Mouse (Mus musculus): ENCODE data around the gene Lrrc27. TPM values are rescaled to one million over a fixed set of nuclear protein-coding genes. Genes with fewer than 3 reads are reported as not detected.

Lrrc27 gene
- total RNA-seq (2022), result 10 to 100 TPM in 1 of 4 experiments, 1 to 10 TPM in 3; 7.4 to 13.7 (median 8.4) TPM

DNA sequence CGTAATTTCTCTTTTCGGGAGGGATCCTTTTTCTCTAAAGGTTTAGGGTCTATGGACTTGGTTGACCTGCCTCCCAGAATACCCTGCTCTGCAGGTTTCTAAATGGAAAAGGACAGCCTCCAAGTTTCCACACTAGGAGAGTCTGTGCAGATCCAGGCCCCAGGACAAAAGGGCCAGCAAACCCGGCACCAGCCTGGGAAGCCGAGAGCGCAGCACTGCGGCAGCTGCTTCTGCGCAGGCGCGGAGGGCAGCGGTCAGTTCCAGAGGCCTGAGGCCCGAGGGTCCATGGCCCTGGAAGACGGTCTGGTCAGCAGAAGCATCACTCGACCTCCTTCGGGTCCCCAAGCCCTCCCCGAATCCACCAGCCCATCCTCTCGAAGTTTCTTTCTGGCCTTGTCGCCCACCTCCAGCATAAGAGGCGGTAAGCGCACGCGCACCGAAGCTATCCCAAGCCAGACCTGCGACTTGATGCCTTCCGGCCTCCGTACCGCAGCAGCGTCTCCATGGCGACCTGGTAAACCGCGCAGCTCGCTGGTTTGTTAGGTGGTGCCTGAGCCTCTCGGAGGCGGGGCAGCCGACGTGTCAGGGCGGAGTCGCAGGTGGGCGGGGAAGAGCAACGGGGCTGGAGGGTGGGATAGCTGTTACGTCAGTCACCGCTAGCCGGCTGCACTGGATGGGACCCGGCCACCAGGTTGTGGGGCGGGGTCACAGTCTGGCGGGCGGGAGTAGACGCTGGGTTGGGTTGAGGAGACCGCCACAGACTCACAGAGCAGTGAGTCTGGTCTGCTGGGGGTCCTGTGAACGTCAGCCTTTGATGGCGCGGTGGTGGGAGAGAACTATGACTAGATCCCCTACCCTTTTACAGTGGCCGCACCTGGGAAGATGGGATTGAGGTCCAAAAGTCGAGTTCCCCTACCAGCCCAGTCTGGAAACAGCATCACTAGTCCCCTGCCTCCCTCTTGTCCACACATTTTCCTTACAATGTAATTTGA, at the start of gene Lrrc27, which contains the start of gene Stk32c:
TSS of gene Lrrc27 (plus strand) at position 235 of the 992 bp plus-strand sequence.
TSS of gene Stk32c (minus strand) at position 554 of the 992 bp plus-strand sequence.
- peak; percentile 97 to 98 for DNase-seq (ENCODE audit: low spot score in 2 of 2)

DNA sequence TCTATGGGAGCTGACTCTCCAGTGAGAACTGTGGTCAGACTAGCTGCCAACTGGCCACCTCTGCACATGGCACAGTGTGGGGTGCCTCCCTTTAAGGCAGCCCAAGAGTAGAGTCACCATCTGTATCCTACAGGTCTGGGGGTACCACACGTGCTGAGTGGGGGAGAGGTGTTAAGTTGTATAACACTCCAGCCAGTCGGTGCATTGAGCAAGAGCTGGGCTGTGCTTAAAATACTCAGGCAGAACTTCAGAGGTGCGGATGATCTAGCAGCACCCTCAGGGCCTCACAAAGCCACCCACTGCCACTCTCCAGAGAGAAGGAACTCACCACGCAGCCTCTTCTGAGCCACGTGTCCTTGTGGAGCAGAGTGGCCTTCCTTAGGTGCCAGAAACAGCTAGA, 48.4 kb upstream of the Lrrc27 start:
- peak in 1 of 2 experiments; percentile 93 for DNase-seq (ENCODE audit: low spot score in 2 of 2)

DNA sequence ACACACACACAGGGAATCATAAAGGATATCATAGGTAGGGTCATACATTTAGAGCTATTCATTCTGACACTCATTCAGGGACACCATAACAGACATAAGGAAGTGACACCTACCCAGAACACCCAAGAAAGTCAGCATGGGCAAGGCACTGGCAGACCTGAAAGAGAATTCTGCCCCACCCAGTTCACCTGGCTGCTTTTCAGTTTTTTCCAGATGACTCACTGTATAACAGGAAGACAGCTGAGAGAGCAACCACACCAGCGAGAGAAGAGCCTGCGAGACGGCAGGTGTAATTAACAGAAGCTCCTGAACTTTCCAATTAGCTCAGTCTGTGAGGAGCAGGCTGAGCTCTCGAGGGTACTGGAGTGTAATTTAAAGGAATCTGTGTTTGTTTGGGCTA, 43.6 kb upstream of the Lrrc27 start:
- DNase-seq (ENCODE audit: low spot score in 2 of 2), result no peak

DNA sequence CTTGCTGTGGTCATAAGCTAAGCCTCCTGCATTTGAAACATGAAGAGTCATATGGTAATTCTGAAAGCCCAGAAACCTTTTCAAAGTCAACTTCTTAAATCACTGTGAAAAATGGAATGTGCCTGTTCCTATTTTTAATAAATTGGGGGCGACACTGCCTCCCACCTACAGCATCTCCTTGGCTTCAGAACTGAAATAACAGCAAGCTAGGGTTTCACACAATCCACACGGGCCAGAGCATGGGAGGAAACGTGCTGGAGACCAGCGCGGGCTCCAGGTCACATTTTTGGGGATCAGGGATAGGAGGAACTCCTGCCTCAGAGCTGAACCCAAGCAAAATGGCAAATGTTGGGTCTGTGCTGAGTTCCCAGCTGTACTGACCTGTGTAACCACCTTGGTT, 33.5 kb upstream of the Lrrc27 start:
- peak in 1 of 2 experiments; percentile 56 for DNase-seq (ENCODE audit: low spot score in 2 of 2)

DNA sequence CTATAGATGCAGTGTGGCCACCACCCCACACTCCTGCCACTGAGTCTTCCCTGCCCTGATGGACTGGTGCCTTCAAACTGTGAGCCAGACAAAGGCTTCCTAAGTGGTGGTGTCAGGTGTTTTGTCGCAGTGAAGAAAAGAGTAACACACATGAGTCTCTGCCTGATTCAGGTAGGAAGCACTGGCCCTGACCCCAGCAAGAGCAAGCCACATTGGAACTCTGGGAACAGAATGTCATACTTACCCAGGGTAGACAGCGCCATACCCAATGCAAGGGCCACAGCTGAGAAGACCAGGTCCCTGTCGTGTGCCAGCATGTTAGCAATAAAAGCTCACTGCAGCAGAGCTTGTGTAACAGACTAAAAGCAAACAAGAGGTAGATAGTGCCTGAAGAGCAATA, 32.7 kb upstream of the Lrrc27 start:
- DNase-seq (ENCODE audit: low spot score in 2 of 2), result peak in 1 of 2 experiments; percentile 1

DNA sequence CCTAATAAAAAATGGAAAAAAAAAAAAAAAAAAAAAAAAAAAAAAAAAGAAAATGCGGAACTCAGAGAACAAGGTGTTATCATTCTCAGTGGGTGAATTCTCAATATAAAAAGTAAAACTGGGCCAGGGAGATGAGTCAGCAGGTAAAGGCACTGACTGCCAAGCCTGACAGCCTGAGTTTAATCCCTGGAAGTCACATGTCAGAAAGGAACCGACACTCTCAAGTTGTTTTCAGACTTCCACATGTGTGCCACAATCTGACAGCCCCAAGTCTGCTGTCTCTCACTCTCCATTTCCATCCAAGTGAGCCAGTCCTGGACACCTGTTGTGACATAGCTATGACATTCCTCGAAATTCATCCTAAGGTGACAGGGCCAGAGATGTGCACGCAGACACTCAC, 28.4 kb upstream of the Lrrc27 start:
- no peak for DNase-seq (ENCODE audit: low spot score in 2 of 2)

DNA sequence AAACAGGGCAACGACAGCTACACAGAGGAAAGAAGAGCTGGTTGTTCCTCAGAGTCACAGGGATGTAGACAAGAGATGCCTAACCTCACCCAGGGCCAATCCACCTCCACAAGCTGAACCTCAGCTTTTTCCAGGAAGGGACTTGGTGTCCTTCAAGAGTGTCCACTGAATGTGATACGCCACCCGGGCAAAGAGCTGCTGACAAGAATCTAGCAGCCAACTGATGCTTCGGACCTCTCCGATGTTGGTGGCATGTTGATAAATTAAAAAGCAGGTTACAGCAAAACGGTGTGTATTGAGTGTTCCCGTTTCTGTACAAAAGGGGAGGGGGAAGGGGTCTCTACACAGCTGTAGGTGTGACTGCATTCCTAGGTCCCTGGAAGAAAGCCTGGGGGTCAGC, 27.9 kb upstream of the Lrrc27 start:
- DNase-seq (ENCODE audit: low spot score in 2 of 2), result no peak

DNA sequence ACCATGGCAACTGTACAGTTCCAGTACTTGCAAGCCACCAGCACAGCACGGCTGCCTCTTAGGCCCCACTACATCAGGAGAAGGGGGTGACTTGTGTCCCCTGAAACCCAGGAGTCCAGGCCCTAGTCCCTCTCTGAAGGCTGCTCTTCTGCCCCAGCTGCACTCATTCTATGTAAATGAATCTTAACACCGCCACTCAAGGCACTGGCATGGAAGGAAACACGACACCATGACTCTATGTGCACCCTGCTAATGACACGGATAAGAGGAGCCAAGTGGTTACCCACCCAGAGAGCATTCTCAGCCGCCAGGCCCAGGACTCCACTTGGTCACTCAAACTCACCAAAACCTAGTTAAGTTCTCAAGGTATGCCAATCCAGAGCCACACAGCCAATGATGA, 26.8 kb upstream of the Lrrc27 start:
- DNase-seq (ENCODE audit: low spot score in 2 of 2), result peak in 1 of 2 experiments; percentile 10

DNA sequence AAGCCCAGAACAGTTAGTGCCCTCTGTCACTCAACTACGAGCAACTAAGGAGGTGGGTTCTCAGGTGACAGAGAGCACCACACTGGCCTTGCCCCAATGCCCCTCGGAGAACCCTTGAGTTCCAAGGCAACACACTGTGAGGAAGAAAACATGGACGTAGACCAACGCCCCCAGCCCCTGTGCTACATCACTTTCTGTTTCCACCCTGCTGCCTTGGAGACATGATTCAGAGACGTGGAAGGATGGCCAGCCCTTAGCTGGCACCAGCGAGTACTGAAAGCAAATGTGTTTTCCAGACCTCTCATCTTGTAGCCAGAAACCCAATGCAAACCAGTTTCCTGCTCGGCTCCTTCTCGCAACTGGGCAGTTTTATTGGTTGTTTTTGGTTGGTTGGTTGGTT, 26.4 kb upstream of the Lrrc27 start:
- no peak for DNase-seq (ENCODE audit: low spot score in 2 of 2)

DNA sequence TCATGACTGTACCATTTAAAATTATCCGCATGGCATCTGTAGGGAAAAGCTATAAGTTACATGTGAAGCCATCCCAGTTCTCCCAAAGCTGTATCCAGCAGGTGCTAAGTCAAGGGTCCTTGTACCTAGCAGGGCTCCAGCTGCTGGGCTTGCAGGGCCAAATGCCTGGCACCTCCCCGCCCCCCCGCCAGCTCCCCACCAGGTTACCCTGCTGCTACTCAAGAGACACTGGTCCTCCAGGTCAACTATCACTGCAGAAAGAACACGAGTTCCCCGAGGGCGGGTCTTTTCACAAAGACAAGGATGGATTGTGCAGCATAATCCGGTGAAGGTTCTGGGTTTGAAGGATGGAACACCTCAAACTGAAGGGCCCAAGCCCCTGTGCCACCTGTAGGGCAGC, 25.5 kb upstream of the Lrrc27 start:
- no peak for DNase-seq (ENCODE audit: low spot score in 2 of 2)

DNA sequence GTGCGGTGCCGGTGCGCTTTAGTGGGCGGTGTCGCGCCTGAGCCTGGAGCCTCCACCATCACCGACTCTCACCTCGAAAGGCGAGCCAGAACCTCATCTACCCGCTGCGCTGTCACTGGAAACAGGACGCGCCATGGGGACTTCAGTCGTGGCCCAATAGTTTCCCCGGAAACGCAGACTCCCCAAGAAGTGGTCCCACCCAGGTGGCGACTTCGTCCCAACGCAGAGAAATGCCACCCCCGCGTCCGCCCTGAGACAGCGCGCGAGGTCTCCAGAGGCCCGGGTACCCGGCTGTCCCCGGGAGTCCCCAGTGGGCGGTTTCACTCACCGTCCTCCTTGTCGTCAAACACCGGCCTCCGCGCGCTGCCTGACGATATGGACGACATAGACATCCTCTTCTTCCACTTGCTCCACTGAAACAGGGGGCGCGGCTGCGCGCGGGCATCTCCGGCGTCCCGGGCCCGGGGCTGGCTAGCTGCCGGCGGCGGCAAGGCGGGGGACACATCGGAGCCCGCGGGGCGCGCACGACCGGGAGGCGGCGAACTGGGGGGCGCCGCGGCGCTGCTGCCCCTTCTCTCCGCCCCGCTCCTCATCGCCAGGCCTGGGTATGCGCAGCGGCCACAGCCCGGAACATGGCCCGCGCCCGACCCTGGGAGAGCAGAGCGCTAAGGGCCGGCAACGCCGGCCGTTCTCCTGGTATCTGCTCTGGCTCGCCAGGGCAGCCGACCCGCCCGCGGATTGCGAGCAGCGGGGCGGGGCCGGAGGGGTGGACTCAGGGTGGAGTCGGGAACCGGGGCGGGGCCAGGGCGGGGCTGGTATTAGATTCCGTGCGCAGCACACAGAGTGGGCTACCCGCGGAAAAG, 24.8 kb upstream of the Lrrc27 start:
- DNase-seq (ENCODE audit: low spot score in 2 of 2), result peak; percentile 56 to 60

DNA sequence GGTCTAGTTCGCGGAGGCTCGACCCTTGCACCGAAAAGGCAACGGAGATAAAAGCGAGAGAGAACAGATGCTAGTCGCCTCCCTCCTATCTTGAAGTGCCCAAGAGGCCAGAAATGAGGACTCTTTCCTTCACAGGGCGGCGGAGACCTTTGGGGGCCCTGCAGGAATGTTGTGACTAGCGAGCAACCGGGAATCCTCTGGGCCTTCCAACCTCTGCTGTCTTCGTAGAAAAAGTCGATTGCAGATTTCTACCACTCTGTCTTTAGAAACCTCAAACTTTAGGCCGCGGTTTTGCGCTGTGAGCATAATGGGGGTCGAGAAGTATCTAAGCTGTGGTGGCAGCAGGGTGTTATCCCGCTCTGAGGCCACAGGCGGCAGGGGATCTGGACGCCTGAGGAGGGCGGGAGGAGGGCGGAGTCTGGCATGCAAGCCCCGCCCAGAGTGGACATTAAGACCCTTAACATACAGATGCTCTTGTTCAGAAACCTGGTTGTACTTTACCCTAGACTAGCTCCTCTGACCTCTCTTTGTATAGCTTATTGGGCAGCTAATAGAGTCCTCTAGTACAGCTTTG, 24.1 kb upstream of the Lrrc27 start:
- peak in 1 of 2 experiments; percentile 13 for DNase-seq (ENCODE audit: low spot score in 2 of 2)

DNA sequence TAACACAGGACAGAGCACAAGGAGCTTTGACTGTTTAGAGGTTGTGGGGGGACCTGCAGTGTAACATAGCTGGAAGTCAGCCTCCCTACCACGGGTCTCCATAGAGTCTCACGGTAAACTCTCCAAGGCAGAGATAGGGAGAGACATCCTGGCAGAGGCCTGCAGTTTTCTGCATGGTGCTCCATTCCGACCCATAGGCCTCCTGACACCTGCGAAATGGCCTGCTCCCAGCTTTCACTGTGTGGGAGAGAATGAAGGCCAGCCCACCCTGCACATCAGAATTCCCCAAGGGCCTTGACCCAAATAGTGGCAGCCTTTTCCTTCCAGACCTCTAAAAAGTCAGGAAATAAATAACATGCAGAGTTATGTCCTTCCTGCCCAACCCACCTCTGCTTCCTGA, 22.2 kb upstream of the Lrrc27 start:
- peak in 1 of 2 experiments; percentile 3 for DNase-seq (ENCODE audit: low spot score in 2 of 2)

DNA sequence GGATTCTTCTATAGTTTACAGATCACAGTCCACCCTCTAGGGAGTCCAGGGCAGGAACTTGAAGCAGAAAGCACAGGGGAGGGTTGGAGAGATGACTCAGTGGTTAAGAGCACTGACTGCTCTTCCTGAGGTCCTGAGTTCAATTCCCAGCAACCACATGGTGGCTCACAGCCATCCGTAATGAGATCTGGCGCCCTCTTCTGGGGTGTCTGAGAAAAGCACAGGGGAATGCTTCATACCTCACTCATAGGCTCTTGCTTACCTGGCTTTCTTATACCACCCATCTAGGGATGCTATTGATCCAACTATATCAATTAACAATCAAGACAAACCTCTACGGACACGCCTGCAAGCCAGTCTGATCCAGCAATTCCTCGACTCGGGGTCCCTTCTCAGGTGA, 21.2 kb upstream of the Lrrc27 start:
- no peak for DNase-seq (ENCODE audit: low spot score in 2 of 2)

DNA sequence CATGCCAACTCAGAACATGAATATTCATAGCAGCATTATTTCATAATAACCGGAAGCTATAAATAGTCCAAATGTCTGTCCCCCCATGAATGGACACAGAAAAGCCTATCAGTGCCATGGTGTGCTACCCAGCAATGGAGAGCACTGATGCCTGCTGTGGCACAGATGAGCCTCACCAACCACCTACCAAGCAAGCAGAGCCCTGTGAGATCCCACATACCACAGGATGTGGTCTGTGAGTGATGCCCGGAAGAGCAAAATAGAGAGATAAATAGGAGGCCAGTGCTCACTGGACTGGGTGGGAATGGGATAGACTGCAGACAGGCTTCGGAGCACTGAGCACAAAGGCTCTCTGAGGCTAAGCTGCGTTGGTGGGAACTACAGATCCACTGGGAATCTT, 15.8 kb upstream of the Lrrc27 start:
- DNase-seq (ENCODE audit: low spot score in 2 of 2), result no peak

DNA sequence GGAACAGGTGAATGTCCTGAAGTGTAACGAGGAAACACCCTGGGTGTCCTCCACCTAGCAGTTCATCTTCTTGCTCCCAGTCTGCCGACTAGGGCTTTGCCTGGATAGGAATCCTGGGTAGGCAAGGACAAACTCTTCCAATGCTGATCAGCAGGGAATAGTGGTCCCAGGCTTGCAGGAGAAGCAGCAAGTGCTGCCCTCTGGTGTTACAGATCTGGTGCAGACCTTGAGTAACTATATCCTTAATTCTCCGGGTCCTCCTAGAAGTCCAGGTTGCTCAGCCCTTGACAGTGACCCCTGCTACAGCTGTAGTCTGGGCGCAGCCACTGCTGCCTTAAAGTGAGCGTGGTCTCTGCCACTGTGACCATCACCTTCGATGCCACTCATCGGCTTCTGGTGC, 12.7 kb upstream of the Lrrc27 start:
- peak in 1 of 2 experiments; percentile 49 for DNase-seq (ENCODE audit: low spot score in 2 of 2)

DNA sequence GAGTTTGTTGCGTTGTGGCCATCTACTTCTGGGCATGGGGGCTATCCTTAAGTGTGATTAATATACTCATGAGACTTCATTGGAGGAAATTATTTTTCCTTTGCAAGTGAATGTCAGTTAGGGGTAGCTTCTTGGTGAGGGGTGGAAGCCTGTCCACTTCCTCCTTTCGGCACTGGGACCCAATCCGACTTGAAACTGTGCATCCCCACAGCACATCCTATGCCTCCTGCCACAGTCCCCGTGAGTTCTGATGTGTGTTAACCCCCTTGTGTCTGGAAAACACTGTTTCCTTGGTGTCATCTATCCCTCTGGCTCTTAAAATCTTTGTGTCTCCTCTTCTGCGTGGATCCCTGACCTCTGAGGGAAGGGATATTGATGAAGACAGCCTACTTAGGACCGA, 11.6 kb upstream of the Lrrc27 start:
- DNase-seq (ENCODE audit: low spot score in 2 of 2), result no peak

DNA sequence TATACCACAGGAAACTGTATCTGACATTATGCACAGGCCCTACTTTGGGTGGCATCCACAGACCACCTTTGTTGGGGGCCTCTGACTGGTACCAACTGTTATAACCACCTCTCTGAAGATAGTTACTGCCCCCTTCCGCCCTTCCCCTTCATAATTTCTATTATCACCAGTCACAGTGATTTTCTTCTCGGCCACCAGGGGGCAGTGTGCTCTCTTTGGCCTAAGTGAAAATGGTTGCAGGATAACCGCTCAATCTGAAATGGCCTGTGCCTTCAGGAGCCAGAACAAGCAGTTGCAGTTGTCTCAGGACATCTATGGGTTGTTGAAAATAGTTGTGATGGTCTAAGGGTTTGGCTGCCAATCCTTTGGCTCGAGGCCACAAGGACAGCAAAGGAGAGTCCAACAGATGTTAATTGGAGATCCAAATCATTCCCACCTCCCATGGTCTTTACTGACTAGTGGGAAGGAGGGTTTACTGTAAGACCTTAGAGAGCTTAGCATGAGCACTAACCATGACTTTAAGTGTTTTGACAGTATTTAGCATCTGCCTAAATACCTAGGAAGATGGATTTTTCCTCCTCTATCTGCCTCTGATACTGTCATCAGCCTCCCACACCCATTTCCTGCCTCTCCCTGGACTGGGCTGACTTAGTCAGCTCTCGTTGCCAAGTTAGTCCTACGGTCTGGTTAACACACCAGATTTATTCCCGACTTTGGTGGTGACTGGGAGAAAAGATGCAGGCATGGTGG, 4.6 kb upstream of the Lrrc27 start:
- no peak for DNase-seq (ENCODE audit: low spot score in 2 of 2)

DNA sequence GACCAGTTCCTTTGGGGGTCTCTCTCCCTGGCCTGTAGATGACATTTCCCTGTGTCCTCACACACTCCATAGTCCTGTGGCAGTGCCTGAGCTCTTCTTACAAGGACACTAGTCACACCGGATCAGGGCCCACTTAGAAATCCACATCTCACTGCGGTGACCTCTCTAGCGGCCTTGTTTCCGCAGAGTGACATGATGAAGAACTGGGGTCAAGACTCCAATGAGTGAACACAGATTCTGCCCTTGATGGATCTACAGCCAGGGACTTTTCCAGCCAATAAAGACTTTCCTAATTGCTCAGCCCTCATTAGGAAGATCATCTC, 4.1 kb upstream of the Lrrc27 start:
- DNase-seq (ENCODE audit: low spot score in 2 of 2), result no peak

DNA sequence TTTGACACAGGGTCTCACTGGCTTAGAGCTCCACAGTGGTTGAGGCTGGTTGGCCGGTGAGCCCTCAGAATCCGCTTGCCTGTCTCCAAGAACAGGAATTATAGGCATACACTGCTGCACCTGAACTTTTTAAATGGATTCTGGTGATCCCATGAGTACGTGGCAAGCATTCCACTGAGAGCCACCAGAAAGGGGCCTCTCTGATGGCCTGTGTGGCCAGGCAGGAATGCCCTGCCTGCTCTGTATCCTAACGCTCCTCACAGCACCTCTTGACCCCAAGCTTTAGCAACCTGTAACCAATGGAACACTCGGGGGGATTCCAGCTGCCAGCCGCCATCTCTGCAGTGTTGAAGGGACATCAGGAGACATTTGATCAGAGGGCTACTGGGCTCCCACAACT, 1.0 kb upstream of the Lrrc27 start:
- no peak for DNase-seq (ENCODE audit: low spot score in 2 of 2)

DNA sequence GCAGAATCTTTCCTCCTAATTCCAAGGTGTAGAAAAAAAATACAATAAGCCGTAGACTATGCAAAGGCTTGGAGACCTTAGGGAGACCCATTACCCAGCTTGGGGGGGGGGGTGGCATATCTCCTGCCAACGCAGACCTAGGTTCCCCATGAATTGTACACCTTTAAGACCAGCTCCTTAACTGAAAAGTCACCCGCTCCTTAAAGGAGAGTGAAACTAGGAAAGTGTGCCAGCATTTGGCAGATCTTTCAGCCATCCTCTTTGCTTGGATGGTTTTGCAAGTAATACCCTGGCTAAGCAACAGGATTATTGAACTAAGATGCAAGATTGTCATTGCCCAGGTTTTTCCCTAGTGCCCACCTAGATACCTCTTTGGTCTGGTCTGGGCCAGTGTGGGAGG, 963 bp downstream of the Lrrc27 start:
- DNase-seq (ENCODE audit: low spot score in 2 of 2), result no peak

All from left cerebral cortex, adult 8-10 months (tissue).